Mouse (Mus musculus): ENCODE data around the gene Etfrf1. TPM values are rescaled to one million over a fixed set of nuclear protein-coding genes. Genes with fewer than 3 reads are reported as not detected.

Etfrf1 gene
- polyA plus RNA-seq, 1 experiment from 2014 or later: 30.6 TPM

- H3K27me3 ChIP-seq (ENCODE audit: control insufficient read depth, insufficient read depth, low read length): no peaks in the 10 kb centered on the region
- peak overlapping the region; percentile 86 for H3K9ac ChIP-seq (replicated peaks; ENCODE audit: low read length)
- WGBS: 3% methylated on average over 21 of the region's 21 CpGs
- H3K36me3 ChIP-seq (ENCODE audit: control insufficient read depth, insufficient read depth, low read length): 0 out of 2 replicates have a peak, but pooled peaks cover 4% of the 10 kb centered on the region
- H3K4me2 ChIP-seq (ENCODE audit: low read length): peak overlapping the region; percentile 53
- H3K27ac ChIP-seq (replicated peaks; ENCODE audit: low read depth, low read length): peak overlapping the region; percentile 95
- peaks cover 14% of the 10 kb centered on the region; the same call in 1 of the 2 replicates for H3K4me1 ChIP-seq (ENCODE audit: control insufficient read depth, insufficient read depth, low read length)
- peak overlapping the region; percentile 76 for H3K4me3 ChIP-seq (replicated peaks; ENCODE audit: low read depth, low read length)
- DNase-seq: no peak
- H3K9me3 ChIP-seq (ENCODE audit: control insufficient read depth, low read length): no peaks in the 10 kb centered on the region
- peak; percentile 47; the same call in 1 of the 2 replicates for ATAC-seq (ENCODE audit: low FRiP score, low TSS enrichment)
These were observed 707 bp downstream of the Etfrf1 start for GRCm38 (mm10) chr6:145211376-145212305.

GRCm38 (mm10) chr6:145213916-145214315 is 3.0 kb downstream of the Etfrf1 start:
- 92% methylated on average over 2 of the region's 2 CpGs for WGBS

GRCm38 (mm10) chr6:145215826-145216225 is 4.9 kb downstream of the Etfrf1 start:
- no peak overlapping the region for H3K27ac ChIP-seq (replicated peaks; ENCODE audit: low read depth, low read length)
- H3K36me3 ChIP-seq (ENCODE audit: control insufficient read depth, insufficient read depth, low read length): peaks cover 27% of the 10 kb centered on the region
- no peaks in the 10 kb centered on the region for H3K9me3 ChIP-seq (ENCODE audit: control insufficient read depth, low read length)
- H3K27me3 ChIP-seq (ENCODE audit: control insufficient read depth, insufficient read depth, low read length): no peaks in the 10 kb centered on the region
- no peak overlapping the region for H3K9ac ChIP-seq (replicated peaks; ENCODE audit: low read length)
- DNase-seq (no peak), ATAC-seq (ENCODE audit: low FRiP score, low TSS enrichment) (no peak)
- H3K4me1 ChIP-seq (ENCODE audit: control insufficient read depth, insufficient read depth, low read length): peaks cover 8% of the 10 kb centered on the region; the same call in 1 of the 2 replicates
- H3K4me3 ChIP-seq (replicated peaks; ENCODE audit: low read depth, low read length): no peak overlapping the region
- no peak overlapping the region for H3K4me2 ChIP-seq (ENCODE audit: low read length)
- 93% methylated on average over 3 of the region's 3 CpGs for WGBS

More at GRCm38 (mm10) chr6:145213916-145214315, 3.0 kb downstream of the Etfrf1 start:
- no peak overlapping the region for H3K9ac ChIP-seq (replicated peaks; ENCODE audit: low read length)
- H3K4me2 ChIP-seq (ENCODE audit: low read length): no peak overlapping the region
- H3K27ac ChIP-seq (replicated peaks; ENCODE audit: low read depth, low read length): no peak overlapping the region
- no peak overlapping the region for H3K4me3 ChIP-seq (replicated peaks; ENCODE audit: low read depth, low read length)
- DNase-seq: no peak
- peaks cover 14% of the 10 kb centered on the region; the same call in 1 of the 2 replicates for H3K4me1 ChIP-seq (ENCODE audit: control insufficient read depth, insufficient read depth, low read length)
- no peaks in the 10 kb centered on the region for H3K27me3 ChIP-seq (ENCODE audit: control insufficient read depth, insufficient read depth, low read length)
- no peaks in the 10 kb centered on the region for H3K9me3 ChIP-seq (ENCODE audit: control insufficient read depth, low read length)
- peaks cover 15% of the 10 kb centered on the region for H3K36me3 ChIP-seq (ENCODE audit: control insufficient read depth, insufficient read depth, low read length)
- no peak for ATAC-seq (ENCODE audit: low FRiP score, low TSS enrichment)

- Histone ChIP-seq H3K27ac (replicated peaks; ENCODE audit: low read depth, low read length) (no peak overlapping the region), H3K9ac (replicated peaks; ENCODE audit: low read length) (no peak overlapping the region), H3K4me2 (ENCODE audit: low read length) (no peak overlapping the region), H3K27me3 (ENCODE audit: control insufficient read depth, insufficient read depth, low read length) (no peaks in the 10 kb centered on the region), H3K4me1 (ENCODE audit: control insufficient read depth, insufficient read depth, low read length) (no peaks in the 10 kb centered on the region), H3K36me3 (ENCODE audit: control insufficient read depth, insufficient read depth, low read length) (peaks cover 21% of the 10 kb centered on the region), H3K4me3 (replicated peaks; ENCODE audit: low read depth, low read length) (no peak overlapping the region), H3K9me3 (ENCODE audit: control insufficient read depth, low read length) (no peaks in the 10 kb centered on the region)
- 91% methylated on average over 6 of the region's 6 CpGs for WGBS
- ATAC-seq (ENCODE audit: low FRiP score, low TSS enrichment) (no peak), DNase-seq (no peak)
These were observed 13.3 kb downstream of the Etfrf1 start for GRCm38 (mm10) chr6:145224246-145224645.

GRCm38 (mm10) chr6:145226296-145226695 is 15.4 kb downstream of the Etfrf1 start:
- Histone ChIP-seq H3K27me3 (ENCODE audit: control insufficient read depth, insufficient read depth, low read length) (no peaks in the 10 kb centered on the region), H3K4me3 (replicated peaks; ENCODE audit: low read depth, low read length) (no peak overlapping the region), H3K9ac (replicated peaks; ENCODE audit: low read length) (no peak overlapping the region), H3K9me3 (ENCODE audit: control insufficient read depth, low read length) (no peaks in the 10 kb centered on the region), H3K4me1 (ENCODE audit: control insufficient read depth, insufficient read depth, low read length) (no peaks in the 10 kb centered on the region), H3K4me2 (ENCODE audit: low read length) (no peak overlapping the region), H3K27ac (replicated peaks; ENCODE audit: low read depth, low read length) (no peak overlapping the region), H3K36me3 (ENCODE audit: control insufficient read depth, insufficient read depth, low read length) (peaks cover 24% of the 10 kb centered on the region)
- ATAC-seq (ENCODE audit: low FRiP score, low TSS enrichment) (no peak), DNase-seq (no peak)
- WGBS: 92% methylated on average over 3 of the region's 3 CpGs

- H3K27me3 ChIP-seq (ENCODE audit: control insufficient read depth, insufficient read depth, low read length): no peaks in the 10 kb centered on the region
These were observed 23.5 kb downstream of the Etfrf1 start for GRCm38 (mm10) chr6:145234391-145234790.

GRCm38 (mm10) chr6:145235367-145235766 is 24.4 kb downstream of the Etfrf1 start:
- ATAC-seq (ENCODE audit: low FRiP score, low TSS enrichment) (no peak), DNase-seq (no peak)
- no peak overlapping the region for H3K27ac ChIP-seq (replicated peaks; ENCODE audit: low read depth, low read length)
- H3K4me1 ChIP-seq (ENCODE audit: control insufficient read depth, insufficient read depth, low read length): no peaks in the 10 kb centered on the region
- H3K4me2 ChIP-seq (ENCODE audit: low read length): no peak overlapping the region
- 88% methylated on average over 6 of the region's 6 CpGs for WGBS
- H3K36me3 ChIP-seq (ENCODE audit: control insufficient read depth, insufficient read depth, low read length): peaks cover 22% of the 10 kb centered on the region
- no peaks in the 10 kb centered on the region for H3K27me3 ChIP-seq (ENCODE audit: control insufficient read depth, insufficient read depth, low read length)
- no peak overlapping the region for H3K4me3 ChIP-seq (replicated peaks; ENCODE audit: low read depth, low read length)
- H3K9ac ChIP-seq (replicated peaks; ENCODE audit: low read length): no peak overlapping the region
- H3K9me3 ChIP-seq (ENCODE audit: control insufficient read depth, low read length): no peaks in the 10 kb centered on the region

More at GRCm38 (mm10) chr6:145234391-145234790, 23.5 kb downstream of the Etfrf1 start:
- 87% methylated on average over 1 of the region's 1 CpGs for WGBS
- Histone ChIP-seq H3K4me2 (ENCODE audit: low read length) (no peak overlapping the region), H3K27ac (replicated peaks; ENCODE audit: low read depth, low read length) (no peak overlapping the region), H3K4me1 (ENCODE audit: control insufficient read depth, insufficient read depth, low read length) (no peaks in the 10 kb centered on the region), H3K9ac (replicated peaks; ENCODE audit: low read length) (no peak overlapping the region), H3K4me3 (replicated peaks; ENCODE audit: low read depth, low read length) (no peak overlapping the region), H3K9me3 (ENCODE audit: control insufficient read depth, low read length) (no peaks in the 10 kb centered on the region), H3K36me3 (ENCODE audit: control insufficient read depth, insufficient read depth, low read length) (peaks cover 27% of the 10 kb centered on the region)
- ATAC-seq (ENCODE audit: low FRiP score, low TSS enrichment): no peak
- no peak for DNase-seq

- no peak overlapping the region for H3K9ac ChIP-seq (replicated peaks; ENCODE audit: low read length)
- H3K27me3 ChIP-seq (ENCODE audit: control insufficient read depth, insufficient read depth, low read length): no peaks in the 10 kb centered on the region
- no peak overlapping the region for H3K4me3 ChIP-seq (replicated peaks; ENCODE audit: low read depth, low read length)
- no peak overlapping the region for H3K4me2 ChIP-seq (ENCODE audit: low read length)
- no peaks in the 10 kb centered on the region for H3K4me1 ChIP-seq (ENCODE audit: control insufficient read depth, insufficient read depth, low read length)
- no peaks in the 10 kb centered on the region for H3K9me3 ChIP-seq (ENCODE audit: control insufficient read depth, low read length)
- ATAC-seq (ENCODE audit: low FRiP score, low TSS enrichment) (no peak), DNase-seq (no peak)
- H3K27ac ChIP-seq (replicated peaks; ENCODE audit: low read depth, low read length): no peak overlapping the region
- WGBS: 84% methylated on average over 4 of the region's 4 CpGs
- H3K36me3 ChIP-seq (ENCODE audit: control insufficient read depth, insufficient read depth, low read length): peaks cover 19% of the 10 kb centered on the region
These were observed 26.2 kb downstream of the Etfrf1 start for GRCm38 (mm10) chr6:145237148-145237547.

- no peak overlapping the region for H3K27ac ChIP-seq (replicated peaks; ENCODE audit: low read depth, low read length)
- no peak for ATAC-seq (ENCODE audit: low FRiP score, low TSS enrichment)
These were observed 29.4 kb downstream of the Etfrf1 start for GRCm38 (mm10) chr6:145240285-145240684.

More at GRCm38 (mm10) chr6:145240285-145240684, 29.4 kb downstream of the Etfrf1 start:
- no peaks in the 10 kb centered on the region for H3K9me3 ChIP-seq (ENCODE audit: control insufficient read depth, low read length)
- no peaks in the 10 kb centered on the region for H3K27me3 ChIP-seq (ENCODE audit: control insufficient read depth, insufficient read depth, low read length)
- no peak overlapping the region for H3K4me3 ChIP-seq (replicated peaks; ENCODE audit: low read depth, low read length)
- peaks cover 27% of the 10 kb centered on the region for H3K36me3 ChIP-seq (ENCODE audit: control insufficient read depth, insufficient read depth, low read length)
- 92% methylated on average over 6 of the region's 6 CpGs for WGBS
- H3K4me1 ChIP-seq (ENCODE audit: control insufficient read depth, insufficient read depth, low read length): no peaks in the 10 kb centered on the region
- H3K4me2 ChIP-seq (ENCODE audit: low read length): no peak overlapping the region
- no peak for DNase-seq
- no peak overlapping the region for H3K9ac ChIP-seq (replicated peaks; ENCODE audit: low read length)

Measured in midbrain, embryonic 14.5 days (tissue).